Mouse (Mus musculus): ENCODE measurements at regions not wholly inside any gene's neighbourhood (a gene's known extent, or its start where the extent isn't known, plus 50 kb on each side); places are given as distances from the start of the nearest gene placed in this dataset.
"Not testable (repeated sequence)": the region's sequence is repeated elsewhere in the genome, so short reads cannot be mapped to it uniquely, and the experiment has no call there.

DNA sequence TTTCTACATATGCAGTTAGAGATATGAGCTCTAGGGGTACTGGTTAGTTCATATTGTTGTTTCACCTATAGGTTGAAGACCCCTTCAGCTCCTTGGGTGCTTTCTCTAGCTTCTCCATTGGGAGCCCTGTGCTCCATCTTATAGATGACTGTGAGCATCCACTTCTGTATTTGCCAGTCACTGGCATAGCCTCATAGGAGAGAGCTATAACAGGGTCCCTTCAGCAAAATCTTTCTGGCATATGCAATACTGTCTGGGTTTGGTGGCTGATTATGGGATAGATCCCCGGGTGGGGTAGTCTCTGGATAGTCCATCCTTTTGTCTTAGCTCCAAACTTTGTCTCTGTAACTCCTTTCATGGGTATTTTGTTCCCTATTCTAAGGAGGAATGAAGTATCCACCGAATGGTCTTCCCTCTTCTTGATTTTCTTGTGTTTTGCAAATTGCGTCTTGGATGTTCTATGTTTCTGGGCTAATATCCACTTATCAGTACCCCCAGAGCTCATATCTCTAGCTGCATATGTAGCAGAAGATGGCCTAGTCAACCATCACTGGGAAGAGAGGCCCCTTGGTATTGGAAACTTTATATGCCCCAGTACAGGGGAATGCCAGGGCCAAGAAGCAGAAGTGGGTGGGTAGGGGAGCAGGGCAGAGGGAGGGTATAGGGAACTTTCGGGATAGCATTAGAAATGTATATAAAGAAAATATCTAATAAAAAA, 279.4 kb upstream of the Cwc22 start:
- not testable (repeated sequence) for H3K4me2 ChIP-seq; H3K4me1 ChIP-seq (replicated peaks); H3K36me3 ChIP-seq; H3K4me3 ChIP-seq; H3K9ac ChIP-seq; ATAC-seq (ENCODE audit: low read depth); H3K27me3 ChIP-seq; H3K27ac ChIP-seq (replicated peaks); H3K9me3 ChIP-seq
- WGBS = 89% methylated on average over 4 of the region's 4 CpGs

DNA sequence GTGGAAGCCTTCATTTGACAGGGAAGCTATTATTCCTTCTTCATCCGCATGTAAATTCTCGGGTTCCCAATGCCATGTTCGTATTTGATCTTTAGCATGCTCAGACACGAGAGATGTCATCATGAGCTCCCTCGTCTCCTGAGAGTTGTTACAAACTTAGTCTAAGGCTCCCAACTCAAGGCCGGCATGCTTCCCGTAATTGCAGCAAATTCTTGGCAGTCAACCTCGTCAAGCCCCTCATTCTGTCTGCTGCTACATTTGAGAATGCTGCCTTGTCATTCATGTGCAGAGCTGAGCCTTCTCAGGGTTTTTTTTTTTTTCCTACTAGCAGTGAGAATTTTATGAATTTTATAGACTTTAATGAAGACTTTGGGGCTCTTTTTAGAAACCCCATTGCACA, 268.3 kb upstream of the Cwc22 start:
- no peak overlapping the region for H3K4me2 ChIP-seq
- 74% methylated on average over 8 of the region's 8 CpGs for WGBS
- H3K4me3 ChIP-seq = no peak overlapping the region
- H3K9me3 ChIP-seq = no peaks in the 10 kb centered on the region
- H3K36me3 ChIP-seq = no peaks in the 10 kb centered on the region
- H3K9ac ChIP-seq = no peak overlapping the region
- no peak for ATAC-seq (ENCODE audit: low read depth)
- H3K4me1 ChIP-seq (replicated peaks) = no peaks in the 10 kb centered on the region
- no peak overlapping the region for H3K27ac ChIP-seq (replicated peaks)
- H3K27me3 ChIP-seq = no peaks in the 10 kb centered on the region

DNA sequence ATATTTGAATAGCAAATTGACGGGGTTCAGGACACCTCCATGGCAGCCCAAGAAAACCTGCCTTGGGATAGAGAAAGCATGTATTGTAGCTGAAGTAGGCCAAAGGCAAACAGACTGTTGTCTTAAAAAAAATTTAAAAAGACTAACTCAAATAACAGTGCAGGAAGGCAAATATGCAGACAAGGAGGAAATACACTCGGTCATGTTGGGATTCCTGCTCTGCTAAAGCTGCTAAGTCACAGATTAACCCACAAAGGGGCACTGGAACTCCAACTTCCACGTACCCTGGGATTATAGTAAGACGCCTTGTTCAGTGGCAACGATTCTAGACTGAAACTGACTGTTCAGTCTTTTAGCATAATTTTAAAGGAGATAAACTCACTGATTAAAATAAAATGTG, 258.9 kb upstream of the Cwc22 start:
- H3K27ac ChIP-seq (replicated peaks) = no peak overlapping the region
- no peak for ATAC-seq (ENCODE audit: low read depth)
- H3K4me2 ChIP-seq = no peak overlapping the region
- no peaks in the 10 kb centered on the region for H3K4me1 ChIP-seq (replicated peaks)
- H3K4me3 ChIP-seq = no peak overlapping the region
- H3K36me3 ChIP-seq = no peaks in the 10 kb centered on the region
- H3K9ac ChIP-seq = no peak overlapping the region
- no peaks in the 10 kb centered on the region for H3K27me3 ChIP-seq
- no peaks in the 10 kb centered on the region for H3K9me3 ChIP-seq
- WGBS = 88% methylated on average over 5 of the region's 5 CpGs

DNA sequence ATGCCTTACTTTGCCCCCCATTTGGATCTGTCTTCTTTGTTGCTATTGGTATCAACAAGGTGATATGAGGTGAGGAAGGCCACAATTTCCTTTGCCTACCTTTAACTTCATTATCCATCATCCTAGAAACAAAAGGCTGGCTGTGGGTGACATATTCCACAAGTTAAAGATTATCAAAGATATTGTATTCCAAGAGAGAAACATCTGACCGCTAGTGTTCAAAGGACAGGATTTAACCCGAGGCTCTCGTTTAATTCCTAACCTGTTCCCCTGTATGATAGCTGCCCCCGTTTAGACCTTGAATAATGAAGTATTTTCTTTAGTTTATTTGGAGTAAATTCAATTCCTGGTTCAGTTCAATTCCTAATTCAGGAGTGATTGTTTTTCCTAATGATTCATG, 249.8 kb upstream of the Cwc22 start:
- WGBS = 84% methylated on average over 4 of the region's 4 CpGs
- no peaks in the 10 kb centered on the region for H3K9me3 ChIP-seq
- no peak overlapping the region for H3K4me3 ChIP-seq
- H3K4me1 ChIP-seq (replicated peaks) = no peaks in the 10 kb centered on the region
- no peak overlapping the region for H3K9ac ChIP-seq
- no peak overlapping the region for H3K27ac ChIP-seq (replicated peaks)
- H3K27me3 ChIP-seq = no peaks in the 10 kb centered on the region
- no peak overlapping the region for H3K4me2 ChIP-seq
- ATAC-seq (ENCODE audit: low read depth) = no peak
- no peaks in the 10 kb centered on the region for H3K36me3 ChIP-seq

DNA sequence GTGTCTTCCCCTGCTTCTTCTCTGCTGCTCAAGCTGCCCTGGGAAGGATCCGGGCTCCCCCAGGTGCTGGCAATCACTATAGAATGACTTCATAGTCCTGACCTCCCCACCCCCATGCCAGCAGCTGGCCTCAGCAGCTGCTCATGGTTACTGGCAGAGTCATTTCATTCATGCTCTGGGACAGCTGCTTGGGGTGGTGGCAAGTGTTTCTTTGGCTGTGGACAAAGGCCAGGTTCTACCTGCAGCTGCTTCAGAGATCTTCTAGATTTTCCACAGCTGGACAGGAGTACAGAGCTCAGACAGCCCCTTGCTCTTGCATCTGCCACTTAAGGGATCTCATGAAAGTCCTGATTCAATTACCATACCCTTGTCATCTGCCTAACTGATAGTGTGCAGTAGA, 243.4 kb upstream of the Cwc22 start:
- Histone ChIP-seq H3K9ac (no peak overlapping the region), H3K36me3 (no peaks in the 10 kb centered on the region), H3K4me3 (no peak overlapping the region), H3K4me1 (replicated peaks) (peaks cover 6% of the 10 kb centered on the region), H3K27ac (replicated peaks) (no peak overlapping the region), H3K4me2 (no peak overlapping the region), H3K27me3 (no peaks in the 10 kb centered on the region), H3K9me3 (no peaks in the 10 kb centered on the region)
- no peak for ATAC-seq (ENCODE audit: low read depth)
- WGBS = 9% methylated on average over 1 of the region's 1 CpGs

DNA sequence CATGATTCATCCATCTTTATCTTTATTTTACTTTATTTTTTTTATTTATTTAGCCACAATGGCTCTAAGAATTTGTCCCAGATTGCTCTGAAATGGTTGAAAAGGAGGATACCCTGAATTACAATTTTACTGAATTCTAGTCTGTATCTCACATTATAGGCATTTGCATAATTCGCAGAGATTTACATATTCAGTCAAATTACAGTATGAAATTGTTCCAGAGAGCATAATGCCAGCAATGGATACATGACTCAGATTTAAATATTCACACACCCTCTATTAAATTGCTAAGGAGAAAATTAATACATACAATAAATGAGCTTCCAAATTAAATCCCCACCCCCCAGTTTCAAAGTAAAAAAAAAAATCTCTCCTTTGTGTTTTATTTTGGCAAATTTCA, 238.8 kb upstream of the Cwc22 start:
- Histone ChIP-seq H3K4me1 (replicated peaks) (peaks cover 6% of the 10 kb centered on the region), H3K9ac (no peak overlapping the region), H3K4me3 (no peak overlapping the region), H3K27me3 (no peaks in the 10 kb centered on the region), H3K27ac (replicated peaks) (no peak overlapping the region), H3K4me2 (no peak overlapping the region), H3K36me3 (no peaks in the 10 kb centered on the region), H3K9me3 (no peaks in the 10 kb centered on the region)
- WGBS = 78% methylated on average over 1 of the region's 1 CpGs
- no peak for ATAC-seq (ENCODE audit: low read depth)

DNA sequence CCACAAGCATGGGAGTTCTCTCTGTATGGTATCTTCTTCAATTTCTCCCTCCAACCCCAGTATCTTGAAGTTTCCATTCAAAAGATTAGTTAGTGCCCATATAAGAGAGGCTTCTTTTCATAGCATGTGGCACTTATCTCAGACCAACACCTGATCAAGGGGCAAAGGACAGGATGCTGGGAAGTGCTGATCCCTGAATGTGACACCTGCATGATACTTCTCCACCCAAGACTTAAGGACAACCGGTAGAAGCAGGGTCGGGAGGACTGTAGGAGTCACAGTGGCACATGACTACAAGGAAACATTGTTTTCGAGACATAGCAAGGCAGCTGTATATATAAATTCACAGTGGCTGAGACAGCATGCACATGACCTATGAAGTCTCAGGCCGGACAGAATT, 227.6 kb upstream of the Cwc22 start:
- H3K4me3 ChIP-seq = no peak overlapping the region
- H3K36me3 ChIP-seq = no peaks in the 10 kb centered on the region
- no peak overlapping the region for H3K9ac ChIP-seq
- WGBS = 77% methylated on average over 4 of the region's 4 CpGs
- no peaks in the 10 kb centered on the region for H3K27me3 ChIP-seq
- H3K9me3 ChIP-seq = no peaks in the 10 kb centered on the region
- H3K4me1 ChIP-seq (replicated peaks) = no peaks in the 10 kb centered on the region
- no peak overlapping the region for H3K4me2 ChIP-seq
- no peak for ATAC-seq (ENCODE audit: low read depth)
- no peak overlapping the region for H3K27ac ChIP-seq (replicated peaks)

DNA sequence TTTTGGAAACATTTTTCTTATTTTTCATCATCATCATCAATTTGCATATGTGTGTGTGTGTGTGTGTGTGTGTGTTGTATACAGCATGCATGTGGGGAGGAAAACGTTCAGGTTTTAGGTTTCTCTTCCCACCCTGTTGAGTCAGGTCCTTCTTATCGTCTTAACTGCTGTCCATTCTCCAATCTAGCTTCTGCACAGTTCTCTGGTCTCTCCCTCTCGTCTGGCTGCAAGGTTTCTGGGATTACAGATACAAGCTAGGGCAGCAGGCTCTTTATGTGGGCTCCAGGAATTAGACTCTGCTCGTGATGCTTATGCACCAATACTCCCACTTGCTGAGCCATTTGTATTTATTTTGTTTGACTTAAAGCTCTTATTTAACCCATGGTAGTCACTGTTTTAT, 226.6 kb upstream of the Cwc22 start:
- H3K36me3 ChIP-seq = no peaks in the 10 kb centered on the region
- no peak overlapping the region for H3K4me2 ChIP-seq
- H3K9ac ChIP-seq = no peak overlapping the region
- no peaks in the 10 kb centered on the region for H3K9me3 ChIP-seq
- no peaks in the 10 kb centered on the region for H3K27me3 ChIP-seq
- no peak for ATAC-seq (ENCODE audit: low read depth)
- WGBS = 76% methylated on average over 4 of the region's 4 CpGs
- H3K27ac ChIP-seq (replicated peaks) = no peak overlapping the region
- H3K4me3 ChIP-seq = no peak overlapping the region
- no peaks in the 10 kb centered on the region for H3K4me1 ChIP-seq (replicated peaks)

DNA sequence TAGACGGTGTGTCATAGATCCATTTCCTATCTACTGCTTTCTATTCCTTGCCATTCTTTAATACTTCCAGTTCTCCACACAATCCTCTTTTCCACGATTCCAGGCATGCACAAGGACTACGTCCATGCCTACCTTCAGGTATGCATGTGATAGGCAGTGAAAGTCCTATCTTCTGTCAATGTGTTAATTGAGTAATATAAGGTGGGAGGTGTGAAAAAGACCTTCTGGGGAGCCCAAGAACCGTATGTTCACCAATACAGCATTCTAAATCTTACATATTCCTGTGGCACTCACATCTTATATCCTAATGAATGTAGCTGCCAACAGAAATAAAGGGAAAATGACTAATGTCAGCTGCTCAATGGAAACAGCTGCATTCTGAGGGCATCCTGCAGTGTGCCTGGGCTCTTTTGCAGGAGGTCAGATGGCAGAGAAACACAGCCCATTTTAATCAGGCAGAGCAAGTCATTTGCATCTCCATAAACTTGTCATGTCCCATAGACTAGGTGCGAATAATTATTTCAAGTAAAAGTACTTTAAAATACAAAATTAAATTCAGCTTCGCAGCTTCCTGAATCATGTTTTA, 224.1 kb upstream of the Cwc22 start:
- H3K9me3 ChIP-seq = no peaks in the 10 kb centered on the region
- H3K9ac ChIP-seq = no peak overlapping the region
- 49% methylated on average over 6 of the region's 6 CpGs for WGBS
- no peak overlapping the region for H3K27ac ChIP-seq (replicated peaks)
- H3K4me1 ChIP-seq (replicated peaks) = no peaks in the 10 kb centered on the region
- ATAC-seq (ENCODE audit: low read depth) = no peak
- H3K27me3 ChIP-seq = no peaks in the 10 kb centered on the region
- H3K4me3 ChIP-seq = no peak overlapping the region
- no peak overlapping the region for H3K4me2 ChIP-seq
- no peaks in the 10 kb centered on the region for H3K36me3 ChIP-seq

DNA sequence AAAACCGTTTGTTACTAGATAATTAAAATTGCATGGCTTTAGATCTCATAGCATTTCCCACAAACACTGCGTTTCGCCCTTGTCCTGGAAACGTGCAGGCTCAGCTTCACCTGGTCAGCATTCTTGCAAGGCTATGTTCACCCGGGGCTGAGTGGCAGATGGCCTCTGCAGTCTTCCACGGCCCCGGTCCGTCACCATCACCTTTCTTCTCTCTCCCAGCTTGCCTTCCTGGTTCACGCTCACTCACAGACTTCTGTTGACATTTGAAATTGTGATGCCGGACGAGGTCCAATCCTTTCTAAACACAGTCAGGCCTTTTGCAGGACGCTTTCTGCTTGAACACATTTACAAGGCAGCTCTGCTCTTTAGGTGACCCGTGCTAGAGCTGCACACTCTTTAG, 219.3 kb upstream of the Cwc22 start:
- H3K27ac ChIP-seq (replicated peaks) = no peak overlapping the region
- H3K4me3 ChIP-seq = no peak overlapping the region
- ATAC-seq (ENCODE audit: low read depth) = no peak
- H3K9ac ChIP-seq = no peak overlapping the region
- WGBS = 84% methylated on average over 13 of the region's 13 CpGs
- no peaks in the 10 kb centered on the region for H3K27me3 ChIP-seq
- no peak overlapping the region for H3K4me2 ChIP-seq
- no peaks in the 10 kb centered on the region for H3K9me3 ChIP-seq
- no peaks in the 10 kb centered on the region for H3K36me3 ChIP-seq
- no peaks in the 10 kb centered on the region for H3K4me1 ChIP-seq (replicated peaks)

DNA sequence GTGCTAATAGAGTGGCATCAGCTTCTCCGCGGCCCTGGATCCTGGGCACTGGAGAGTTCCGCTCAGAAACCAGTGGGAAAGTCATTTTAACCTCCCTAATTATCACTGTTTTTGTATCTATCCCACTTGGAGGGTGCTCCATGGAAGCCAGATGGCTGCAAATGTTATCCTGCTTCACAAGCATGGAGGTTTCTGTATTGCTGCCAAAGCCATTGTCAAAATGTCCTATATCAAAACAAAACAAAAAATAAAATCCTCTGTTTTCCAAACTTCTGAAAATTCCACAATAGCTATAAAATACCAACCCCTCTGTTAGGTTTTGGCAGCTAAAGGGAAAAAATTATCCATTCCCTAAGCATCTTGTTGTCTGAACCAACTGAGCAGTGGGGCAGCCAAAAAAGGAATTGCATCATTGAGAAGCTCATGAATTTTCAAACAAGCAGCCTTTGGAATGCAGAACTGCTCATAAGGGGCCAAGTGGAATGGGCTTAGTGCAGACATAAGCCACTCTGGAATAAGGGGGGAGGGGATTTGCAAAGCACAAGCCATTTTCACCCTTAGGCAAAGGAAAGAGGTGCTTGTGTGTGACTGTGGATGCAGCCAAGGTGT, 213.8 kb upstream of the Cwc22 start:
- no peaks in the 10 kb centered on the region for H3K27me3 ChIP-seq
- H3K4me2 ChIP-seq = no peak overlapping the region
- H3K4me1 ChIP-seq (replicated peaks) = peaks cover 8% of the 10 kb centered on the region
- WGBS = 53% methylated on average over 3 of the region's 3 CpGs
- H3K27ac ChIP-seq (replicated peaks) = no peak overlapping the region
- ATAC-seq (ENCODE audit: low read depth) = peak; percentile 74
- no peak overlapping the region for H3K9ac ChIP-seq
- no peak overlapping the region for H3K4me3 ChIP-seq
- no peaks in the 10 kb centered on the region for H3K36me3 ChIP-seq
- H3K9me3 ChIP-seq = no peaks in the 10 kb centered on the region

DNA sequence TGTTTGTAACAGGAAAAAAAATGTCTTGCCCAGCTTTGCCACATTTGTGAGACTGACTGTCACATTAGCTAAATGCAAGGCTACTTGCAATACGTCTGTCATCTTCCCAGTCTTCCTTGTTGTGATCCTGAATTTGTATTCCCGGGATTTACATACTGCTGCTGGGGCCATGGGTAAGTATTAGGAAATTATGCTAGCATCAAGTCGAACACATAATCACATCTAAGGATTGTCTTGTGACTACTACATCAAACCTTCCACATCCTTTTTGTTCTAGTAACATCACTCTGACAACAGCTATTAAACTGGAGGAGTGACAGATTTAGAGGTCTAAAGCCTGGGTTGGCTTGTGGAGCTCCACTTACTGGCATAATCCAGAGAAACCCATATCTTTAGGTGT, 164.2 kb upstream of the Cwc22 start:
- no peak for ATAC-seq (ENCODE audit: low read depth)
- no peaks in the 10 kb centered on the region for H3K4me1 ChIP-seq (replicated peaks)
- no peaks in the 10 kb centered on the region for H3K27me3 ChIP-seq
- H3K36me3 ChIP-seq = no peaks in the 10 kb centered on the region
- WGBS = 85% methylated on average over 3 of the region's 3 CpGs
- H3K27ac ChIP-seq (replicated peaks) = no peak overlapping the region
- no peaks in the 10 kb centered on the region for H3K9me3 ChIP-seq
- H3K9ac ChIP-seq = no peak overlapping the region
- no peak overlapping the region for H3K4me2 ChIP-seq
- no peak overlapping the region for H3K4me3 ChIP-seq

DNA sequence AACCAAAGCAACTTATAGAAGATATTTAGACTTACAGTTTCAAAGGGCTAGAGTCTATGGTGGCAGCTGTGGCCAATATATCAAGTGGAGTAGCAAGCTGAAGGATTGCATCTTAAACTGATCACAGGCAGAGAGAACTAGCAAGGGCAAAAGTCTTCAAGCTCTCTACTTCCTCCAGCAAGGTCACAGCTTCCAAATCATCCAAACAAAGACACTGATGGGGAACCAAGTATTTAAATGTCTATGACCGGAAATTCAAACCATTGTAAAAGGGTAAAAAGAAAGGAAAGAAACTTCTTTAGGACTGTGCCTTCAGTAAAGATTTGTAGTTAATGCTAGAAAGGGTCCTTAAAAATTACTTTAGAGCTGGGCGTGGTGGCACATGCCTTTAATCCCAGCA, 149.4 kb upstream of the Cwc22 start:
- 89% methylated on average over 2 of the region's 2 CpGs for WGBS
- ATAC-seq (ENCODE audit: low read depth) = no peak
- H3K4me2 ChIP-seq = no peak overlapping the region

More for the DNA sequence above, 149.4 kb upstream of the Cwc22 start:
- Histone ChIP-seq H3K36me3 (no peaks in the 10 kb centered on the region), H3K4me3 (no peak overlapping the region), H3K4me1 (replicated peaks) (no peaks in the 10 kb centered on the region), H3K27ac (replicated peaks) (no peak overlapping the region), H3K9me3 (no peaks in the 10 kb centered on the region), H3K9ac (no peak overlapping the region), H3K27me3 (no peaks in the 10 kb centered on the region)

All from neural tube, embryonic 13.5 days (tissue).